27 mouse cellular contexts compared by ENCODE assay signal in genomic region chr1:119351567-119351966, GRCm38 (mm10).
A peak's percentile ranks its signal among the peaks of the same experiment; 100 is the strongest.
DNase-seq lines count a peak whose midpoint lies in the region; ATAC-seq and TF ChIP-seq lines count a peak whose summit lies in the region.
"Had no signal": no experiment of that assay in that cellular context is flagged by ENCODE, and none has a peak within 500 bp of the region (broad histone marks: within the 10 kb centered on the region; RNA-seq: fewer than 3 reads in every experiment).

No protein-coding gene starts in this region.

- H3K36me3 ChIP-seq in forebrain, postnatal 0 days (ENCODE audit: insufficient read depth): no peaks in the 10 kb centered on the region
- H3K36me3 ChIP-seq in forebrain, embryonic 15.5 days: no peaks in the 10 kb centered on the region
- no peaks in the 10 kb centered on the region for H3K36me3 ChIP-seq in midbrain, embryonic 16.5 days (ENCODE audit: control insufficient read depth, insufficient read depth, low read length)
- no peaks in the 10 kb centered on the region for H3K36me3 ChIP-seq in midbrain, embryonic 13.5 days
- H3K36me3 ChIP-seq: embryonic facial prominence, embryonic 10.5 days; embryonic facial prominence, embryonic 13.5 days; forebrain, embryonic 12.5 days; heart, embryonic 13.5 days; intestine, embryonic 15.5 days had no signal

- no peak overlapping the region for H3K4me2 ChIP-seq in forebrain, postnatal 0 days (ENCODE audit: low read depth)
- no peak overlapping the region for H3K4me2 ChIP-seq in forebrain, embryonic 15.5 days (replicated peaks)
- H3K4me2 ChIP-seq in midbrain, embryonic 16.5 days (ENCODE audit: low read length): no peak overlapping the region
- H3K4me2 ChIP-seq in midbrain, embryonic 13.5 days (replicated peaks): no peak overlapping the region
- H3K4me2 ChIP-seq: embryonic facial prominence, embryonic 13.5 days; forebrain, embryonic 12.5 days; heart, embryonic 13.5 days; hindbrain, embryonic 14.5 days; intestine, embryonic 15.5 days had no signal

- H3K4me1 ChIP-seq in forebrain, postnatal 0 days (ENCODE audit: insufficient read depth): no peaks in the 10 kb centered on the region
- peaks cover 6% of the 10 kb centered on the region for H3K4me1 ChIP-seq in forebrain, embryonic 15.5 days
- peaks cover 4% of the 10 kb centered on the region; the same call in 1 of the 2 replicates for H3K4me1 ChIP-seq in midbrain, embryonic 16.5 days (ENCODE audit: control insufficient read depth, insufficient read depth, low read length)
- peaks cover 11% of the 10 kb centered on the region; the same call in 1 of the 2 replicates for H3K4me1 ChIP-seq in midbrain, embryonic 13.5 days (replicated peaks)

- no peak for TF ChIP-seq CTCF in forebrain, postnatal 0 days (IDR thresholded peaks at IDR 0.05; ENCODE audit: low read depth)

- no peaks in the 10 kb centered on the region for H3K27me3 ChIP-seq in forebrain, postnatal 0 days (ENCODE audit: insufficient read depth, low read length)
- H3K27me3 ChIP-seq in forebrain, embryonic 15.5 days: no peaks in the 10 kb centered on the region
- no peaks in the 10 kb centered on the region for H3K27me3 ChIP-seq in midbrain, embryonic 16.5 days (ENCODE audit: control insufficient read depth, insufficient read depth, low read depth, low read length)
- peaks cover 6% of the 10 kb centered on the region; the same call in 1 of the 2 replicates for H3K27me3 ChIP-seq in midbrain, embryonic 13.5 days
- H3K27me3 ChIP-seq: embryonic facial prominence, embryonic 13.5 days; intestine, embryonic 15.5 days had no signal

- no peak overlapping the region for H3K9ac ChIP-seq in forebrain, postnatal 0 days
- H3K9ac ChIP-seq in forebrain, embryonic 15.5 days (replicated peaks): no peak overlapping the region
- H3K9ac ChIP-seq in midbrain, embryonic 16.5 days (ENCODE audit: low read depth, low read length): no peak overlapping the region
- no peak overlapping the region for H3K9ac ChIP-seq in midbrain, embryonic 13.5 days (replicated peaks)
- H3K9ac ChIP-seq: embryonic facial prominence, embryonic 13.5 days; forebrain, embryonic 12.5 days; heart, embryonic 13.5 days; hindbrain, embryonic 14.5 days; intestine, embryonic 15.5 days had no signal

- peak; percentile 5 for DNase-seq in cerebellum, adult 9-11 months
- DNase-seq in cerebellum, adult 9-10 months: no peak
- no peak for DNase-seq in forebrain, postnatal 0 days
- peak; percentile 58 for DNase-seq in left cerebral cortex, postnatal 4 days
- no peak for DNase-seq in left cerebral cortex, postnatal 14 days (ENCODE audit: low spot score in 2 of 2)
- DNase-seq: adrenal gland, adult 8-10 months; adrenal gland, postnatal 25 days; cerebellum, adult 11-12 months; cerebellum, postnatal 36 days; embryo, embryonic 11 days; gastrocnemius, adult 2 months; gastrocnemius, postnatal 14 days; heart, adult 18-20 months; heart, postnatal 14 days; heart, postnatal 4 days had no signal

- no peak overlapping the region for H3K4me3 ChIP-seq in forebrain, postnatal 0 days (ENCODE audit: low read depth, low read length)
- H3K4me3 ChIP-seq in forebrain, embryonic 15.5 days: no peak overlapping the region
- H3K4me3 ChIP-seq in midbrain, embryonic 16.5 days (ENCODE audit: low read depth, low read length): no peak overlapping the region
- no peak overlapping the region for H3K4me3 ChIP-seq in midbrain, embryonic 13.5 days (replicated peaks)
- H3K4me3 ChIP-seq: embryonic facial prominence, embryonic 10.5 days; embryonic facial prominence, embryonic 13.5 days; erythroblast, embryonic 14.5 days; forebrain, embryonic 12.5 days; gastrocnemius, adult 2 months; heart, embryonic 13.5 days; intestine, embryonic 15.5 days had no signal

- no peak overlapping the region for H3K27ac ChIP-seq in forebrain, postnatal 0 days (ENCODE audit: low read depth, low read length)
- H3K27ac ChIP-seq in forebrain, embryonic 15.5 days (replicated peaks): no peak overlapping the region
- H3K27ac ChIP-seq in midbrain, embryonic 16.5 days (ENCODE audit: low read length): no peak overlapping the region
- H3K27ac ChIP-seq in midbrain, embryonic 13.5 days: no peak overlapping the region
- H3K27ac ChIP-seq: embryonic facial prominence, embryonic 10.5 days; embryonic facial prominence, embryonic 13.5 days; forebrain, embryonic 12.5 days; gastrocnemius, adult 2 months; heart, embryonic 13.5 days; hindbrain, embryonic 14.5 days; intestine, embryonic 15.5 days had no signal

- intact Hi-C loops in left cerebral cortex, postnatal 4 days (cut with DNase I): no loop called here
- intact Hi-C loops in left cerebral cortex, postnatal 14 days (cut with DNase I): no loop called here

- WGBS in forebrain, postnatal 0 days: 93% methylated on average over 8 of the region's 8 CpGs
- 93% methylated on average over 8 of the region's 8 CpGs for WGBS in forebrain, embryonic 15.5 days
- WGBS in midbrain, embryonic 16.5 days: 80% methylated on average over 8 of the region's 8 CpGs
- WGBS in midbrain, embryonic 13.5 days: 81% methylated on average over 8 of the region's 8 CpGs

- no peaks in the 10 kb centered on the region; the same call in 1 of the 2 replicates for H3K9me3 ChIP-seq in forebrain, postnatal 0 days (ENCODE audit: low read length)
- no peaks in the 10 kb centered on the region for H3K9me3 ChIP-seq in forebrain, embryonic 15.5 days
- H3K9me3 ChIP-seq in midbrain, embryonic 16.5 days (replicated peaks; ENCODE audit: control insufficient read depth, low read length, poor library complexity, severe bottlenecking): no peaks in the 10 kb centered on the region
- H3K9me3 ChIP-seq in midbrain, embryonic 13.5 days: no peaks in the 10 kb centered on the region
- H3K9me3 ChIP-seq: embryonic facial prominence, embryonic 10.5 days; embryonic facial prominence, embryonic 13.5 days; forebrain, embryonic 12.5 days; intestine, embryonic 15.5 days had no signal

- ATAC-seq in forebrain, postnatal 0 days: peak; percentile 30; the same call in 1 of the 2 replicates
- no peak for ATAC-seq in forebrain, embryonic 15.5 days (replicated peaks)
- 0 out of 2 replicates have a peak, but pooled peaks have one; percentile 21 for ATAC-seq in midbrain, embryonic 16.5 days
- no peak for ATAC-seq in midbrain, embryonic 13.5 days
- ATAC-seq: activated CD4-positive, CD25-positive, alpha-beta regulatory T cell, adult 4 months; forebrain, embryonic 16.5 days; intestine, embryonic 15.5 days had no signal

Comparison
In these comparisons a context has a peak if more than half of its experiments do, and no peak if none do; other contexts are left out.
1. DNase-seq: peak in cerebellum, adult 9-11 months (single experiment) and left cerebral cortex, postnatal 4 days (single experiment); none in cerebellum, adult 9-10 months (single experiment), forebrain, postnatal 0 days (single experiment) and left cerebral cortex, postnatal 14 days (0 of 2).
2. ATAC-seq: peak in forebrain, postnatal 0 days (single experiment) and midbrain, embryonic 16.5 days (single experiment); none in forebrain, embryonic 15.5 days (single experiment) and midbrain, embryonic 13.5 days (single experiment).